Mouse (Mus musculus) hindbrain, embryonic 16.5 days (tissue): ENCODE data around the gene Gypa. TPM values are rescaled to one million over a fixed set of nuclear protein-coding genes. Genes with fewer than 3 reads are reported as not detected.

Source experiments
- ATAC-seq: fragments of 200-750 bp; cut with Nextera tagmentation; 2 replicates; pipeline ENCODE4 v1.8.0; 2017; ENCODE audit warnings: moderate TSS enrichment, moderate library complexity
- H3K27ac ChIP-seq: fragments of 300-500 bp; sonication (generic); 2 replicates; pipeline ENCODE4 v1.5.1; 2014; ENCODE audit warnings: low read depth, mild to moderate bottlenecking, control low read depth, low read length, moderate library complexity
- H3K27me3 ChIP-seq: fragments of 300-500 bp; sonication (generic); replicated peaks from 2 replicates; pipeline ENCODE4 v1.6.1; 2014; ENCODE audit warnings: low read length; ENCODE audit not compliant: control insufficient read depth, insufficient read depth
- H3K36me3 ChIP-seq: fragments of 300-500 bp; sonication (generic); 2 replicates; pipeline ENCODE4 v1.6.1; 2014; ENCODE audit warnings: mild to moderate bottlenecking, low read length, moderate library complexity, mixed read lengths; ENCODE audit not compliant: control insufficient read depth, insufficient read depth
- H3K4me1 ChIP-seq: fragments of 300-500 bp; sonication (generic); 2 replicates; pipeline ENCODE4 v1.6.1; 2014; ENCODE audit warnings: low read depth, low read length; ENCODE audit not compliant: control insufficient read depth, insufficient read depth
- H3K4me2 ChIP-seq: fragments of 300-500 bp; sonication (generic); 2 replicates; pipeline ENCODE4 v1.6.1; 2014; ENCODE audit warnings: mild to moderate bottlenecking, low read length, control low read depth, moderate library complexity
- H3K4me3 ChIP-seq: fragments of 300-500 bp; sonication (generic); 2 replicates; pipeline ENCODE4 v1.5.1; 2014; ENCODE audit warnings: mild to moderate bottlenecking, low read length, control low read depth, moderate library complexity
- H3K9ac ChIP-seq: fragments of 300-500 bp; sonication (generic); 2 replicates; pipeline ENCODE4 v1.6.1; 2014; ENCODE audit warnings: low read depth, mild to moderate bottlenecking, control low read depth, low read length, moderate library complexity
- H3K9me3 ChIP-seq: fragments of 300-500 bp; sonication (generic); 2 replicates; pipeline ENCODE4 v1.6.1; 2014; ENCODE audit warnings: mild to moderate bottlenecking, low read length, moderate library complexity; ENCODE audit not compliant: control insufficient read depth
- WGBS: fragments of 180-500 bp; shearing (Covaris S2); extraction: QIAGEN DNeasy Blood & Tissue Kit; methylation state at CpG from one replicate; pipeline ENCODE4 v1.1.7; 2014; 5-methylcytosine and 5-hydroxymethylcytosine counted together
- polyA plus RNA-seq: library from polyadenylated mRNA; unstranded; fragments of >200 nt; fragmentation: Nextera tagmentation; extraction: Ambion mirVana; gene quantifications from 2 replicates; pipeline ENCODE4 v1.2.1, GENCODE M21; 2015

The Gypa gene
- polyA plus RNA-seq, 1 experiment from 2014 or later, result 1.8 TPM

GRCm38 (mm10) chr8:80501283-80501682 lies 7.7 kb downstream of the Gypa start:
- Histone ChIP-seq H3K27me3 (no peaks in the 10 kb centered on the region), H3K27ac (no peak overlapping the region), H3K9ac (no peak overlapping the region), H3K36me3 (no peaks in the 10 kb centered on the region), H3K9me3 (no peaks in the 10 kb centered on the region), H3K4me3 (no peak overlapping the region), H3K4me1 (no peaks in the 10 kb centered on the region), H3K4me2 (no peak overlapping the region)
- ATAC-seq, result no peak
- WGBS, result 78% methylated on average over 6 of the region's 6 CpGs

DNA sequence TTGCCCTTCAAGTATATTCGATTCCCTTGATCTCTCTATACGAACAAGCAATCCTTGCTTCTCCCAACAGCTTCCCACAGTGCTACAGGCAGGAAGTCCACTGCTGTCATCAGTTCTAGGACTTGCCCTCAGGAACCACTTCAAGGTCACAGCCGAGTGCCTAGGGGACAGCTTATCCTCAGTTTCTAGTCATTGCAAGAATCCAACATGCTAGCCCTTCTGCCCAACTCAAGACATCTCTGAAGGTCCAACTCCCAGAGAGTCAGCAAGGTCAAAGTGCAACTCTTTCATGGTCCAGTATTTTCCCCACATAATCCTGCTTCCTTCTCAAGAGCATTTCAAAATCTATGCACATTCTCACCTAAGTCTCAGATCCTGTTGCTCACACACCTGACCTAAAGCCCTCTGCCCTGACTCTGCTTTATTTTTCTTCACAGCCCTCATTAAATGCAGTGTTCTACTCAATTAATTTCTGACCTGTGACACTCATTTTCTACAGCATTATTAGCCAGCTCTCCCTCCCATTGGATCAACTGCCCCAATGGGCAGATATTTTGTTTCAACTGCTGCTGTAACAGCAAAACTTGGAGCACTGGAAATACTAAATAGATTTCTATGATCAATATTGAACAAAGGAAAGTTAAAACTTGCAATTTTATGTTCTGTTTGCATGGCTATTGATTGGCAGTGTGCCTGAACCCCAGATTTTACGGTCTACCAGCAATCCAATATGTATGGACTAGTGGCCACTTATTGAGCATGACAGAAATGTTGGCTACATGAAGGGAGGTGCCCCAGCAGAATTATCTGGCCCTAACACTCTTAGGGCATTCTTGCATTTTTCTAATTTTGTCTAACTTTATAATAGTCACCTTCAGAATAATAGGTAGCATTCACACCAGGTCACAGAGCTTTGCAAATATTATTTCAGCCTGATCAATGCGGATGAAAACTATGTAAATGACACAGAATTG lies 33.1 kb downstream of the Gypa start:
- no peak for ATAC-seq
- no peak overlapping the region for H3K4me3 ChIP-seq

DNA sequence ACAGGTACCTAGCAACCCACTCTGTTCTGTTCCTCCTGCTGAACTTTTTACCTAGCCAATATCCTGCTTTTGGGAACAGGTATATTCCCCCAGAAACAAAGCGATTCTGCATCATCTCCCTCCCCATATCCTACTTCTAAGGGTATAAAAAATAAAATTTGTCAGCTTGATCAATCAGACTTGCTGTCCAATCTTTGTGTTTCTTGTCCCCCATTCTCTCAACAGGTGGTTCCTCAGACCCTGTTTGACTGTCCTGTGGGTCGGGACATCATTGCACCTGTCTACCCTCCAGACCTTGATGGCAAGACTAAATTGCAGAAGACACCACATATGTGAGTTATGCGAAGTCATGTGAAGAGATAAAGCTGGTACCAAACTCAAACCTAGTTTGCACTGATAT lies 48.3 kb downstream of the Gypa start:
- no peaks in the 10 kb centered on the region for H3K36me3 ChIP-seq
- no peak for ATAC-seq

More for the DNA sequence above, 33.1 kb downstream of the Gypa start:
- no peaks in the 10 kb centered on the region for H3K4me1 ChIP-seq
- no peak overlapping the region for H3K9ac ChIP-seq
- WGBS, result 89% methylated on average over 5 of the region's 5 CpGs
- H3K27ac ChIP-seq, result no peak overlapping the region
- no peaks in the 10 kb centered on the region for H3K9me3 ChIP-seq
- H3K27me3 ChIP-seq, result no peaks in the 10 kb centered on the region
- no peak overlapping the region for H3K4me2 ChIP-seq
- no peaks in the 10 kb centered on the region for H3K36me3 ChIP-seq

DNA sequence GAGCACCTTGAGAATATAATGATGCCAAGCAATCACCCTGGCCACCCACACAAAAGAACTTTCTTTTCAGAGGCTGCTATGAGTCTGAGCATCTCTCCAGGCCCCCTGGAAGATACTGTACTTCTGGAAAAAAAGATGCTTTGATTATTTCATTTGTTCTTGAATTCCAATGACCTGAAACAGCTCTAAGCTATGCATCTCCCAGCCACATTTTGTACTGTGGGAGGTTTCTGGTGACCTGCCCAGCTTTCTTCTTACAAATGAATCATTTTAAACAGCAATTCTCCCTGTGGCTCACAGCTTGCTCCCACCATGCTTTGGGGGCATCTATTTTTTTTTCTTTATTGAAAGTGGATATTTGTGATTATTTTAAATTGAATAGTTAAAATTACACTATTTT lies 56.9 kb downstream of the Gypa start:
- H3K4me1 ChIP-seq, result no peaks in the 10 kb centered on the region
- no peak overlapping the region for H3K9ac ChIP-seq
- no peak overlapping the region for H3K27ac ChIP-seq
- H3K9me3 ChIP-seq, result no peaks in the 10 kb centered on the region
- no peak for ATAC-seq
- no peak overlapping the region for H3K4me3 ChIP-seq
- H3K36me3 ChIP-seq, result no peaks in the 10 kb centered on the region
- no peak overlapping the region for H3K4me2 ChIP-seq
- no peaks in the 10 kb centered on the region for H3K27me3 ChIP-seq

More for the DNA sequence above, 48.3 kb downstream of the Gypa start:
- H3K27ac ChIP-seq, result no peak overlapping the region
- H3K4me2 ChIP-seq, result no peak overlapping the region
- H3K9me3 ChIP-seq, result peaks cover 3% of the 10 kb centered on the region; the same call in 1 of the 2 replicates
- H3K9ac ChIP-seq, result no peak overlapping the region
- 90% methylated on average over 3 of the region's 3 CpGs for WGBS
- no peaks in the 10 kb centered on the region for H3K4me1 ChIP-seq
- no peak overlapping the region for H3K4me3 ChIP-seq
- H3K27me3 ChIP-seq, result no peaks in the 10 kb centered on the region

GRCm38 (mm10) chr8:80551303-80551702 lies 57.7 kb downstream of the Gypa start:
- Histone ChIP-seq H3K9ac (no peak overlapping the region), H3K4me3 (no peak overlapping the region), H3K4me2 (no peak overlapping the region), H3K4me1 (no peaks in the 10 kb centered on the region), H3K36me3 (no peaks in the 10 kb centered on the region), H3K27me3 (no peaks in the 10 kb centered on the region), H3K27ac (no peak overlapping the region), H3K9me3 (no peaks in the 10 kb centered on the region)
- no peak for ATAC-seq
- WGBS, result 59% methylated on average over 3 of the region's 3 CpGs

DNA sequence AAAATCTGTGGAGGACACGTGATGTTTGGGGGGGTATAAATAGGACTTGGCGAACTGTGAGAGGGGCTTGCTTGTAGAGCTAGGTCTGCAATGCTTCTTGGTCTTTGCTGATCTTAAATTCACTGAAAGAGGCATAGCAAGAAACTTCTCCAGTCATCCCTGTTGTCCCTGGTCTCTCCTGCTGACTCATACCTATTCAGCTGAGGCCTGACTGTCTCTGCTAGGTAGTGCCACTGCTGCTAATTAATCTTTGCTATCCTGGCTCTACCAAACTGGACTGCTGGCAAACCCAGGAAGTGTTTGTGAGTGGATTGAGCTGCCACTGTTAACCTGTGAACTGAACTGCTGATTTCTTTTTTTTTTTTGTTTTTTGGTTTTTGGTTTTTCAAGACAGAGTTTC lies 61.4 kb downstream of the Gypa start:
- WGBS, result 86% methylated on average over 2 of the region's 2 CpGs
- Histone ChIP-seq H3K9ac (no peak overlapping the region), H3K4me3 (no peak overlapping the region), H3K36me3 (no peaks in the 10 kb centered on the region), H3K4me2 (no peak overlapping the region), H3K4me1 (no peaks in the 10 kb centered on the region), H3K27ac (no peak overlapping the region), H3K27me3 (no peaks in the 10 kb centered on the region), H3K9me3 (no peaks in the 10 kb centered on the region)
- no peak for ATAC-seq

Other genes with a start within 250 kb of the Gypa start
- gene Frem3, start 117.3 kb downstream of the Gypa start, polyA plus RNA-seq, result 0.09 and 0.16 TPM in 2 replicates
- gene Smarca5, start 245.7 kb downstream of the Gypa start, polyA plus RNA-seq, result 34.3 and 37.5 TPM in 2 replicates